Mouse (Mus musculus) right cerebral cortex, adult 2 months (tissue): ENCODE measurements at regions not wholly inside any gene's neighbourhood (a gene's known extent, or its start where the extent isn't known, plus 50 kb on each side); places are given as distances from the start of the nearest gene placed in this dataset.

Experiments used
- DNase-seq, 2 experiments: peaks; one replicate each; pipeline ENCODE4 v3.0.0; 2021 to 2022; ENCODE audit warnings: low spot score in 2 of 2

DNA sequence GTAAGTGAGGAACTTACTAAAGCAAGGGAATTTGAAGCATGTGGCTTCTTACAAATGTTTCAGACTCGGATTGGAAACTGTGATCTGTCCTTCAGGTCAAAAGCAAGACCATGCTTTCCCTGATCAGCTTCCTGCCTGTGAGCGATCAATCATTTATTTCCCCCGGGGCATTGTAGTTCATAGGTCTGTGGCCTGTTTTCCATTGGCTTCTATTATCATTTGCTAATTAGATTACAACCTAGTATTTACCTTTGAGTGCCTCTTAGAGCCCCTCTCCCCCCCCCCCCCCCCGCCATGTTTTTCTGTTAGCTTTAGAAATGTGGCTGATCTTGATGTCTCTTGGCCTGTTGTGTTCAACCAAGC, 634.1 kb downstream of the Epha4 start:
- no peak for DNase-seq

- no peak for DNase-seq
These were observed 618.6 kb downstream of the Epha4 start for GRCm38 (mm10) chr1:76896152-76896864.

- no peak for DNase-seq
These were observed 617.5 kb downstream of the Epha4 start for GRCm38 (mm10) chr1:76897431-76897830.

DNA sequence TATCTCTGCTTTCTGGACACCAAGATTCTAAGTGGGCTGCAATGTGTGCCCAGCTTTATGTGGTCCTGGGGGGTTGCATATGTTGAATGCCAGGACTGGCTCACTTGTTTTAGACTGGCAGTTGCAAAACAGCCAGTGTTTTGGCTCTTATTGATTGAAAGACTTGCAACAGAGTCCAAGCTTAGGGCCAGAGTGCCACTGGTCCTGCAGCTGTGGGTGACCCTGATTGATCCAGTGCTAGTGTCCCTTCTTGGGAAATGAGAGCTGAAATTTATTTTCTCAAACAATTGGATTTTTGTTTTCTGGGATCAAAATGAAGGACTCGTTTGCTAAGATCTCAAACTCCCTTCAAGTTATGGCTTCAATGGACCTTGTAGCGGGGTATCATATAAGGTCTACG, 603.4 kb downstream of the Epha4 start:
- no peak for DNase-seq

DNA sequence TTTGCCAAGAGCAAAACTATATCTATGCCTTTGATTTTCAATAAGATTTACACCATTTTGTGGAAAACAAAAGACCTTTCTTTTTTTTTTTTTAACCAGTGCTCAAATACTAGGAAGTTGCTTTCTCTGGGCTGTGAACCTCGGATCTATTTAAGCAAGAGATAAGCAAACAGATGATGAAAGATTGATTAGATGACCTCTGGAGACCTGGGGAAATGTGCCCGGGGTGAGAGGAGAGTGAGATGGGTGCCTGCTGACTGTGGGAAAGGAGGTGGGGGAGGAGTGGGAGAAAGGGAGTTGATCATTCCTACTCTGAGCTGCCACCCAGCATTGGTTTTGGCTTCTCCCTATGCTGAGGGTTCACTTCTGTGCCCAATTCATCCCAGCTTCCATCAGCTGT, 595.3 kb downstream of the Epha4 start:
- no peak for DNase-seq

GRCm38 (mm10) chr1:76920634-76921033, 594.3 kb downstream of the Epha4 start:
- DNase-seq, result no peak

DNA sequence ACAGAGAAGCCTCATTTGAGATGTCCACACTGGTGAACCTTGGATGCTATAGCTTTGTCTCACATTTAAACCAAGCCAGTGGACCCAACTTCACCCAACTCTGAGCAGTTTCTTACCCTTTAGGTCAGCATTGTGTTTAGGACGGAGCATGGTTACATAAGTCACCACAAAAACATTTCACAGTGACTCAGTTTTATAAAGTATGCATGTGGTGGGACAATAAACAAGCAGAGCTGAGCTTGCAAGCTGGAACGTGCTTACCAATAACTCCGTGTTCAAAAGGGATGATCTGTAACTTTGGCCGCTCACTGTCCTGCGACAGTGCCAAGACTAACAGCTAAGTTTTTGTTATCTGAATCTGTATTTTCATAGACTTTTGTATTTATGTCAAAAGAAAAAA, 587.8 kb downstream of the Epha4 start:
- DNase-seq, result no peak

DNA sequence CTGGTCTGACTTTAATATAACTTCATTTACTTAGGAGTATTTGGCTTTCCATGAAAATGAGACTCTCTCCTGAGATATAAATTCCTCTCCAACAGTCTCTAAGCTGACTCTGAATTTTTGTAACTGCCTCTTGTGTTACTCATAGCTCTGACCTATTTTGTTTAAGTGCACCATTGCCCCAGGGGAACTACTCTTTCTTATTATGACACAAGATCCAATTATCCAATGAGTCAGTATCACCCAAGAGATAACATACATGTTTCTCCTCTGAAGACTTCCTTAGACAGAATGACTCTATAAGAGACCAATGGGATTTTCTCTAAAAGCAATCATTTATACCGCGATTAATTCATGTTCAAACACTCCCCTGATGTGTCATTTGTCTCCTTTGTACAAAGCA, 586.9 kb downstream of the Epha4 start:
- DNase-seq, result no peak

GRCm38 (mm10) chr1:76933460-76933859, 581.4 kb downstream of the Epha4 start:
- DNase-seq, result no peak

GRCm38 (mm10) chr1:76942730-76943129, 572.2 kb downstream of the Epha4 start:
- peak in 1 of 2 experiments; percentile 26 for DNase-seq

- no peak for DNase-seq
These were observed 570.8 kb downstream of the Epha4 start for GRCm38 (mm10) chr1:76944046-76944445.

DNA sequence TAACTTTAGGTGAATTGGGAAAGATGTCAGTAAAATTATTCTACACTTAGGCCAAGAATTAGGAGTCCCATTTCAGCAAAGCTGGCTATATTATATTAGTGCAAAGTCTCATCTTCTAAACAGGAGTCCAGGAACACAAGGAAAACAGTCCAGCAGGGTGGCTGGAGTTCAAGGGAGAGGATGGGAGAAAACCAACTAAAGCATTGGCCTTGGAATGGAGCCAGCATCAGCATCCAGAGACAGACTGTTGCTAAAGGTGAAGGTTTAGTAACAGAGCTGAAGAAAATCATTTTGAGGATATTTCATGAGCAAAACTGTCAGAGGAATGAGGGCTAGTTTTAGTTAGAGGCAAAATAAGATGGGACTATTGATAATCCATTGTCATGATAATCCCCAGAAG, 559.9 kb downstream of the Epha4 start:
- no peak for DNase-seq

DNA sequence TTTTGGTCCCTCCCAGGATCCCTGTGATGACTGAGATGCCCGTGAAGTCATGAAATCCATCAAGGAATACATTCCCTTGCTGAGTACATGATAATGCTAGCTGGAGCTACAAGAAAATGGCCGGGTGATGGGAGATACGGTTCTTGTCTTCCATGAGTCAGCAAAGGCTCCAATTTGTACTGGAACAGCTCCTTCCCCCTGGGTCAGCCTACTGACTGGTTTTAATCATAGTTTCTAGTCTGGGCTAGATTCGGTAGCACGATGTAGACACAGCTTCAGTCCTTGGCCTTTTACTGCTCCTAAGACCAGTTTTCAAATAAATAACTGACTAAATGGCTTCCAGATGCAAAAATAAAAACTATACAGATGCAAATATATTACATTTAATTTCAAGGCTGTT, 557.5 kb downstream of the Epha4 start:
- DNase-seq, result no peak

DNA sequence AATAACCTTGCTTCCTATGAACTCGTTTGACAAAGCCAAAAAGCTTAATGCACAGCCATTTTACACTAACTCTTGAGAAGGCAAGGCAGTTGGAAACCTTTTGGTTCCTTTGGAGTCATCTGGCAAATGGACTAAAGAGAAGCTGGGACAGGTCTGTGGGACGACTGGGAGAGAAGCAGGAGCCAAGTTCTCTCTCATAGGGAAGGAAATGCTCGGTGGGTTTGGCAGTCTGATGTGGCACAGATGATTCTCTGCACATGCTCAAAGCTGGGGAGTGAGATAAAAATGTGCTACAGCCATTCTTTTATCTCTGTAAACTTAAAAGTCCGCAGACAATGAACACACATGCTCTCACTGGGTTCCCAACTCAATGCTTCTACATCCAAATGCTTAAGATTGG, 556.2 kb downstream of the Epha4 start:
- no peak for DNase-seq

DNA sequence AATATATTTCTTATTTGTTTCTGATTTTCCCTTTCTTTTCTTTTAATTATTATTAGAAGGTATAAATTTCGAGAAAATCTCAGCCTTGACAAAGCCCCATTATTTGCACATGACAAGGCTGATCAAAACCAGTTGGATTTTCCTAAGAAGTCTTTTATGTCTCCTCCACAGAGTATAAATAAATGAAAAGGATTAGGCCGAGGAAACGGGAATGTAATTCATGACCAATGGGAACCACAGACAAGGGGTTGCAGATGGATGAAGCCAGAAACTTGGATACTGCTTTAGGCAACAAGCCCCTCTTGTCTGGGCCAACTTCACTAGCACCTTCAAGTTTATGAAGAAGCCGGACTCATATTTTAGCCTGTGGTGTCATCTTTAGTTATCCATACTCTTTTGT, 542.4 kb downstream of the Epha4 start:
- no peak for DNase-seq

DNA sequence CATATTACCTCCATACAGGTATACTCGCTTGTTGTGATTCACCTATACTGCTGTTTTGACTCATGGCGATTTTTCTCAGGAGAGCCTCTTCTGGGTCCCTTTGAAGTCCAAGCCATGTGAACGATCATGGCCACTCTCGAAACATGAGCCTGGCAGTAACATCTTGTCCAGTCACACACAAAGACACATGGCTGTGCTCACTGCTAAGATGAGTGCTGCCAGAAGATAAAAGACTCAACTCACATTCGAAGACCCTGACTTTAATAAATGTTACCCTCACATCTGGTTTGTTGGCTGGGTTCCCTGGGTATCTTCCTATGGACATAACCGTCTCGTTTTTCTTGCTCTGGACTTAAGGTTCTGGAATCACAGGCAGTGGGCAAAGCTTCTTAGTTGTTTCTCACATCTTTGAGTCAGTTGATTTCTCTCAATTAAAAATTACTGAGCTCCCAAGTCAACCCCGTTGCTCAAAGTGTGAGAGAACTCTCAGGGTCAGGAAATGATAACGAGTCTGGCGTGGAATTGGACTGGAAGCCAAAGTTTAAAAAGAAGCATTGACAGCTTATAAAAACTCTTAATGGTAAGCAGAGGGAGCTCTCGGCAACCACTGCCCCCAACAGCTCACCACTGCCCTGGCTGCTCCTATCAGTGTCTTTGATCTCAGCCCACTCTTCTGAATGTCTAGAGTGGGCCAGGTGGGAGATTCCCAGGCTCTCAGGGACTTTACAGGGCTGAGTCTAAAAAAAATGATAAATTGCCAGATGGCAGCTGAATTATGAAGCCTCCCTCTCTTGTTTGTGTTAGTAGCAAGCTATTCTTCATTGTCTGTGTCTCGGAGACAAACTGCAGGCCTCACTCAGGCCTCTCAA, 539.6 kb downstream of the Epha4 start:
- no peak for DNase-seq

- DNase-seq, result no peak
These were observed 534.3 kb downstream of the Epha4 start for GRCm38 (mm10) chr1:76980498-76981152.

GRCm38 (mm10) chr1:76993776-76994175, 521.1 kb downstream of the Epha4 start:
- DNase-seq, result no peak

GRCm38 (mm10) chr1:77008001-77008400, 506.9 kb downstream of the Epha4 start:
- no peak for DNase-seq

- DNase-seq, result no peak
These were observed 504.2 kb downstream of the Epha4 start for GRCm38 (mm10) chr1:77010608-77011214.

DNA sequence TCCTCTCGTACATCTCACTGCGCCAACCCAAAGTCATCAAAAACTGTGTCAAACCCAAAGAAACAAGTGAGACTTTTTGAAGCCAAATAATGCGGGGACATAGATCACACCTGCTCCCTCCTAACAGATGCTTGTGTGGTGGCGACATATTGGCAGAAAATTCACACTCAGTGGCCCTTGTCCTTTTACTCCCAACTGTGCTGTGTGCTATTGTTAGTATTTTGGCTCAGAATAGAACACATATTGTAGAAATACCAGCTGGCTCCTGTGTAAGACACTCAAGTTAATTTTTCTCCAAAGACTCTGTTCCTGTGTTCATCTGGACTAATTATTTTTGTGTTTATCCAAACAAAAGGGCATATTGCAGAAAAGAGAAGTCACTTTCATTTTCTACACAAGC, 487.2 kb downstream of the Epha4 start:
- DNase-seq, result peak; percentile 53 to 55

DNA sequence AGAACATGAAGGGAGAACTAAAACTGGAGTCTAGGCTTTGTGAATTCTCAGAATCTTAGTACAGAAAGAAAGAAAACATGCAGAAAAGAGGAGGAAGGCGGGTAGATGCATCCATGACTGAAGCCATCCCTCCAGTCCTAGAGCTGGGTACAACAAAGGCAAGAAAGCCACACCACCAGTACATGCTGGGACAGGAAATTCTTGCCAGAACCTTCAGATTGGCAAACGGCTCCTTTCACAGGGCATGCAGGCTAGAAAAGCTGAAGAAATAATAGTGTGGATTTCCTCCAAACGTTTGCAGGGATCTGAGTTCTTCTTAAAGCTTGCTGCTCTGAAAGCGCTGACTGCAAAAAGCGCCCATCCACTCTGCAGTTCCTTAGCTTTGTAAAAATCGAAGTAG, 486.7 kb downstream of the Epha4 start:
- DNase-seq, result peak in 1 of 2 experiments; percentile 7
